Mouse (Mus musculus) CD4-positive, CD25-positive, alpha-beta regulatory T cell, adult 9 weeks (primary cell): ENCODE measurements around the gene Olfr930. TPM values are rescaled to one million over a fixed set of nuclear protein-coding genes. Genes with fewer than 3 reads are reported as not detected.

Experiments used
- polyA plus RNA-seq: library from polyadenylated mRNA; unstranded; fragments of 100-300 nt; shearing (Covaris generic); gene quantifications from one replicate; pipeline ENCODE4 v1.2.1, GENCODE M21; 2017

The Olfr930 gene
- not detected for polyA plus RNA-seq

GRCm38 (mm10) chr9:38929509-38929908 is at the start of gene Olfr930:
TSS of gene Olfr930 (plus strand) at chr9:38929809.

GRCm38 (mm10) chr9:38972013-38972412 is 42.4 kb downstream of the Olfr930 start, which contains the start of gene Olfr933:
TSS of gene Olfr933 (plus strand) at chr9:38972313.

Other genes starting within 250 kb of the Olfr930 start
- gene Olfr919, start 226.1 kb upstream of the Olfr930 start, polyA plus RNA-seq = not detected
- gene Vwa5a, start 211.5 kb upstream of the Olfr930 start, polyA plus RNA-seq = 44.0 TPM
- 0.16 TPM for gene Olfr920, start 177.5 kb upstream of the Olfr930 start, polyA plus RNA-seq
- gene Olfr921, start 156.7 kb upstream of the Olfr930 start, polyA plus RNA-seq = not detected
- gene Olfr922, start 115.2 kb upstream of the Olfr930 start, polyA plus RNA-seq = not detected
- gene Olfr923, start 103.3 kb upstream of the Olfr930 start, polyA plus RNA-seq = not detected
- gene Olfr924, start 85.4 kb upstream of the Olfr930 start, polyA plus RNA-seq = not detected
- gene Olfr26, start 74.7 kb upstream of the Olfr930 start, polyA plus RNA-seq = not detected
- gene Olfr926, start 52.7 kb upstream of the Olfr930 start, polyA plus RNA-seq = not detected
- not detected for gene Olfr933, start 42.5 kb downstream of the Olfr930 start, polyA plus RNA-seq
- not detected for gene Olfr934, start 58.5 kb downstream of the Olfr930 start, polyA plus RNA-seq
- gene Olfr935, start 69.9 kb downstream of the Olfr930 start, polyA plus RNA-seq = not detected
- gene Olfr146, start 93.6 kb downstream of the Olfr930 start, polyA plus RNA-seq = not detected
- gene Olfr937, start 135.1 kb downstream of the Olfr930 start, polyA plus RNA-seq = not detected
- gene Olfr938, start 149.1 kb downstream of the Olfr930 start, polyA plus RNA-seq = not detected
- gene Olfr27, start 198.3 kb downstream of the Olfr930 start, polyA plus RNA-seq = not detected
- not detected for gene Olfr943, start 236.5 kb downstream of the Olfr930 start, polyA plus RNA-seq